Mouse (Mus musculus) left cerebral cortex, adult 9 months (tissue): ENCODE data around the gene Gzmg.
"Not testable (repeated sequence)": the region's sequence is repeated elsewhere in the genome, so short reads cannot be mapped to it uniquely, and the experiment has no call there.

Experiments
- DNase-seq, 2 experiments: peaks; one replicate each; pipeline ENCODE4 v3.0.0; 2022; ENCODE audit warnings: low spot score in 2 of 2

Gzmg gene

DNA sequence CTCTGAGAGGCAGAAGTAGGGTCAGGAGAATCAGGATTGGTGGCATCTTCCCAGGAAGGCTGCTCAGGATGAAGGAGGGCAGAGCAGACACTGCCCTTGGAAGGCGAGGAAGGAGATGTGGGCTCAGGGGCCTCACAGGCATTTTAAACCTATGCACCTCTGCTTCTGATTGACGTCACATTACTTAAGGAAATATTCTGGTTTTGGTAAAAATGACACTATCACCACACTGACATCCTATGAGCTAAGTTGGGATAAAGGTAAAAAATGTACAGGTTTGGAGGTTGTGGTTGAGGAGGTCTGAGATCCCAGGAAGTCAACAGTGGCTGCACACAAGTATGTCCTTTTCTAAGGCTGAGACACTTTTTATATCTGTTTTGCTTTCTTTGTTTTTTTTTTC is at the start of gene Gzmg:
Gzmg (minus strand) TSS at position 101 of the 400 bp plus-strand sequence.
- DNase-seq = not testable (repeated sequence)

DNA sequence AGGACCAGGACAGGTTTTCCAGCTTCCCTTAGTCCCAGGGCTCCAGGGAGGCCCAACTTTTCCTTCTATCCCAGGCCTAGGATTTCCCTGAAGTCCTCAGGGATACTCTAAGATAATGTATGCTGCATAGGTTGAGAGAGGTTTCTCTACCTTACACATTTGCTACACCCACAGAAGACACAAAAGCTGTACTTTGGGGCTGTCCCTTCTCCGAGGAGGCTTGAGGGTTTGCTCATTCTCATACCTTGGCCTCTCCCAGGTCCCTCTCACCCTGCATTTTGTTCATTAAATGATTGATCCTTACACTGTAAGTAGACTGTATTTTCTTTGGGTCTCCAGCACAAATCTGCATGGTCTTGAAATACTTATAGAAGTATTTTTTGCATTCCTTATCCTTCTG is 46.2 kb upstream of the Gzmg start:
- no peak for DNase-seq

DNA sequence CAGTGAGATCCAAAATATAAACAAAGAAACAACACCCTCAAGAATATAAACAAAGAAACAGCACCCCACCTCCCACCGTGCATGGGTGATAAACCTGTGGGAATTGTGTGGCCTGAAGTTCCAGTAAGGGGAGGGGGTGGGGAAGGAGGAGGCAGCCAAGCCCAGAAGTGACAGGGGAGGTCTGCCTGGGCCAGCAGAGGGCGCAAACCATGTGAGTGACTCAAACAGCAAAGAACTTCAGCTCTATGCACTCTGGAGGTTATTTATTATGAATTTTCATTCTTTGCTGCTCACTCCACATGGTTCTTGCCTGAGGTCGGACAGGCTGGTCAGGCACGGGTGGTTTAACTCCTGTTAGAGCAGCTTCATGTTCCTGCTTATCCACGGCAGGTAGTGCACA is 45.6 kb upstream of the Gzmg start:
- DNase-seq = not testable (repeated sequence)

DNA sequence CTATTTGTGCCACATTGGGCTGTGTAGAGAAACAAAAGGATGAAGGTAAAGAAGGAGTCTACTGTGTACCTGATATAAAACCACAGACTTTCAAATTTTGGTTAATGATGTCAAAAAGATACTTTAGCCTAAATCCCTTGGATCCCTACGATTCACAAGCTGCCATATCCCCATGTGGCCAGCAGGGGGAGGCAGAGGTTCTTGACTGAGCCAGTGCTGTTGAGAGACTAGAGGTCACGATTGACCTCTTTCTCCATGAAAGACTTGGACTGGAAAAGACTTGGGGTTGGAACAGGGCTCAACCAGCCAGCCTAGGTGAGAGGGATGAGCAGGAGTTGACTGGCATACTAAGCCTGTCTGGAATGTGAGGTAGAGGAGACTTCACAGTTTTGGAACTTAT is 44.6 kb upstream of the Gzmg start:
- peak in 1 of 2 experiments; percentile 63 for DNase-seq

DNA sequence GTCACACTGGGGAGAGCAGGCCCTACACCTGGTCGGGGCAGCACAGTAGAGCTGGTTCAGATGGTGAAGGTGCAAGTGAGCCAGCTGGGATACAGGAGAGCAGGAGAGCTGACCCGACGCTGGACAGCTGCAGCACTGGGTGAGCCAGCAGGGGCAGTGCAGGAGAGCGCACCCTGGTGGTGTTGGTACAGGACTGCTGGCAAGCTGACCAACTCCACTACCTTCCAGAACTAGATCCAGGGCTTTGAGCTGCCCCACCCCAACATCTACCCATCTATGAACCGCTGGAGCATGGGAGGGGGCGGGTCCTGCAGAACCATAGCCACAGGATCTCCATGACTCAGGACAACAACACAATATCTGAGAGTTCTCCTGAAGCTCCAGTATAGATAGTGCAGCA is 27.6 kb upstream of the Gzmg start:
- DNase-seq = no peak

DNA sequence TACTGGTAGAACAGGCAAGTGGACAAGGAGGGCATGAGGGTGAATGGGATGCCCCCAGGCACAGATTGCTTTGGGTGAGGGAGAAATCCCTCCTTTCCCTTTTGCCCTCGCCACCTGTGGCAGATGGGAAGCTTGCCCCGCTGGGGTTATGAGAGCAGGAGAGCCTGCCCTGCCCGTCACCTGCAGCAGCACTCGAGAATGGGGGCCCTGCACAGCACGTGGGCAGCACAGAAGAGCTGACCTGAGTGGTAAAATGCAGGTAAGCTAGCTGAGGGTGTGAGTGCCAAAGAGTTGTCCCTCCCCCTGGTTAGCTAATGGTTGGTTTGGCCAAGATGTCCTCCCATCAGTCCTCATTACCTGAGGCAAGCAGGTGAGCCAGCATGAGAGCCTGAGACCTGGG is 27.1 kb upstream of the Gzmg start:
- DNase-seq = no peak

DNA sequence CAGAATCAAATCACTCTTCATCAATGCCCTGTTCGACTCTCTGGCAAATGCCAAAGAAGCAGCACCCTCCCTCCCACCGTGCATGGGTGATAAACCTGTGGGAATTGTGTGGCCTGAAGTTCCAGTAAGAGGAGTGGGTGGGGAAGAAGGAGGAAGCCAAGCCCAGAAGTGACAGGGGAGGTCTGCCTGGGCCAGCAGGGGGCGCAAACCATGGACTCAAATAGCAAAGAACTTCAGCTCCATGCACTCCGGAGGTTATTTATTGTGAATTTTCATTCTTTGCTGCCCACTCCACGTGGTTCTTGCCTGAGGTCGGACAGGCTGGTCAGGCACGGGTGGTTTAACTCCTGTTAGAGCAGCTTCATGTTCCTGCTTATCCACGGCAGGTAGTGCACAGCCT is 18.3 kb upstream of the Gzmg start:
- peak in 1 of 2 experiments; percentile 25 for DNase-seq

DNA sequence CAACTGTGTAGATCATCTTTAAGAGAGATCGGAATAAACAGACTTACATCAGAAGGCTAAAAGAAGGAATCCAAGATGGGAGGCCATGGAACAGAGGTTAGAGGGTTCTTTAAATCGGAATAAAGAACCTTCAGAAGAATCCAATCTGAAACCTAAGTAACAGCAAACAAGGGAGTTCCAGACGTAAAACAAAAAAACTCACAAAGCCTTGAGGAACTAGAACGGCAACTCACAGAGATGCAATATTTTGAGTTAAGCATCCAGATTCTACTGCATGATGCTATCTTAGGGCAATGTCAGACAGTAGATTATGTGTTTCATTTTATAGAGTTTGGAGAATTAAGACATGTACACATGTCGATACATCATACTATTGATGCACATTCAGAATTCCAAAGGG is 15.1 kb upstream of the Gzmg start, which contains the start of gene Gzmn:
Gzmn (minus strand) TSS at position 101 of the 400 bp plus-strand sequence.
- no peak for DNase-seq

DNA sequence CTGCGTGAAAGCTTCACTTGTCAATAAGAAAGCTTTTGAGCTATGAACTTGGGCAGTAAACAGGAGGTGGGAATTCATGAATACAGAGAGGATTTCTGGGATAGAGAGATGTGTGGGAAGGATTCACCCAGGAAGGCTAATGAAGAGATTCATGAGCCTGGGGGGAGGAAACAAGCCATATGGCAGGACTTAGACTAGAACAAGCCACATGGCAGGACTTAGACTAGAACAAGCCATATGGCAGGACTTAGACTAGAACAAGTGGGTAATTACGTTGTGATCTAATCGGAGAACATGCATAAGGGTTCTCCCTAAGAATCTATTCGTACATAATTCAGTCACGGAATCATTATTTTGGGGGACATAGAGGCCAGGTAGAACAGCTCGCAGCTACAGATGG is 14.0 kb upstream of the Gzmg start:
- DNase-seq = no peak

DNA sequence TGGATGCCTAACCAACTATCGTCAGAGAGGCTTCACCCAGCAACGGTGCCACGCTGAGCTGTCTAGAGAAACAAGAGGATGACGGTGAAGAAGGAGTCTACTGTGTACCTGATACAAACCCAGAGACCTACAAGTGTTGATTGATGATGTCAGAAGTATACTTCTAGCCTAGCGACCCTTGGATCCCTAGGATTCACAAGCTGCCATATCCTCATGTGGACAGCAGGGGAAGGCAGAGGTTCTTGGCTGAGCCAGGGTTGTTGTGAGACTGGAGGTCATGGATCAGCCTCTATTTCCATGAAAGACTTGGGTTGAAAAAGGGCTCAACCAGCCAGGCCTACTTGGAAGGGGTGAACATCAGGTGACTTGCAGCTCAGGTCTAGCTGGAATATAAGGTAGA is 13.4 kb upstream of the Gzmg start:
- no peak for DNase-seq

DNA sequence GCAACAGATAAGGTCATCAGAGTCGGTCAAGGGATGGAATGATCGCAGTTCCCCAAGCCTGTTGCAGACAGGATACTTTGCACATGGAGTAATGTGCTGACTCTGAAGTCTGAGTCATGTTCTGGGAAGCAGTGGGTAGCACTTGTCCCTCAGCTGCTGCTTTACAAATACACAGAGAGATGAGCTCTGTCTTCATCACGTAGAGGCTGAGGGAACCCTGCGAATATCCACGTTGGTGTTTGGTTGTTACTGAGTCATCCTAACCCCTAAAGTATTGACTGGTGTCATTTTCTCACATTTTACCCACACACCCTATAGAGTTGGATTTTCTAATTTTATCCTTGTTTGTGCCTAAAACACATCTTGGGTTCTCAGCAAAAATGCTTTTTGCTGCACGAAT is 8.6 kb upstream of the Gzmg start:
- peak; percentile 28 to 41 for DNase-seq

DNA sequence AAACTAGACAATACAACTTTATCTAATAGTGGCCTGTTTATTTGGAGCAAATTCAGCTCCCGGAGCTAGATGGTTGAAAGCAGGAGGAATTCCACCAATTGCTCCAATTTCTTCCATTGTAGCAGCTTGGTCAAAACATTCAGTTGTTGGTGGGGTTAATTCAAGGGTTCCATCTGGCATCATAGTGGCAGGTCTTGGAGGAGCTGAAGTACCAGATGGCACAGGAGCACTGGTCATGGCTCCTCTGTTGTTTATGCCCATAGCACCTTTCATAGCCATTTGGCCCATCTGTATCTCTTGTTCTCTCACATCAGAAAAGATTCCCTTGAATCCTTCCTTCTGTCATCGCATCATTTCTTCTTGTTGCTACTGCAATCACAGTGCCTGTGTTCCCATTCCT is 2.7 kb upstream of the Gzmg start:
- DNase-seq = no peak

DNA sequence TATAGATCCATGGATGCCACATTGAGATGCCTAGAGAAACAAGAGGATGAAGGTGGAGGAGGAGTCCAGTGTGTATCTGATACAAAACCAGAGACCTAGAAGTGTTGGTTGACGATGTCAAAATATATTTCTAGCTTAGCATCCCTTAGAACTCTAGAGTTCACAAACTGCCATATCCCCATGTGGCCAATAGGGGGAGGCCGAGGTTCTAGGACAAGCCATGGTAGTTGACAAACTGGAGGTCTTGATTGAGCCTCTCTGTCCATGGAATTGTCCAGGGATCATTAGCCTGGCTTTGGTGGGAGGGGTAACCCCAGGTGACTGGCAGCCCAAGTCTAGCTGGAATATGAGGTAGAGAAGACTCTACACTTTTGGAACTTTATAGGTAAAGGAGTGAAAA is 4.0 kb downstream of the Gzmg start:
- no peak for DNase-seq

DNA sequence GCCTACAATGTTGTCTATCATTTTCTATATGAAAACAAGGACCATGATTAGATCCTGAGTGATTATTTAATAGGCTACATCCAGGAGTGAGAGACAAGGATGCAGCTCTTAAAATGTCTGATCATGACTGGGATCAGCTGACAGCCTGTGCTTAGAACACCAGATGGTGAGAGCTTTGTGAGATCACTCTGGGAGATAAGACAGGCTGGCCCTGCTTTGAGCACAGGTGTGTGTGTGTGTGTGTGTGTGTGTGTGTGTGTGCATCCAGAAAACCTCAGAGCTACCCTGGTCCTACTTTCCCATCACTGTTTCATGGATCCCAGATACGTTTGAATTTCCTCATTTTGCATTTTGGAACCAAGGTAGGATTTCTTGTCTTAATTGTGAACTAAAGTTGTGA is 25.7 kb downstream of the Gzmg start:
- DNase-seq = not testable (repeated sequence)

DNA sequence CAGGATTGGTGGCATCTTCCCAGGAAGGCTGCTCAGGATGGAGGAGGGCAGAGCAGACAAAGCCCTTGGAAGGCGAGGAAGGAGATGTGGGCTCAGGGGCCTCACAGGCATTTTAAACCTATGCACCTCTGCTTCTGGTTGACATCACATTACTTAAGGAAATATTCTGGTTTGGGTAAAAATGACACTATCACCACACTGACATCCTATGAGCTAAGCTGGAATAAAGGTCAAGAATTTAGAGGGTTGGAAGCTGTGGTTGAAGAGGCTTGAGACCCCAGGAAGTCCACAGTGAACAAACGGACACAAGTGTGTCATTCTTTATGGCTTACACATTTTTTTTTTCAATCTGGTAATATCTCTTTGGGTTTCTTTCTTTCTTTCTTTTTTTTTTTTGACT is 26.9 kb downstream of the Gzmg start, which contains the start of gene Gzmd:
Gzmd (minus strand) TSS at position 101 of the 400 bp plus-strand sequence.
- DNase-seq = not testable (repeated sequence)

DNA sequence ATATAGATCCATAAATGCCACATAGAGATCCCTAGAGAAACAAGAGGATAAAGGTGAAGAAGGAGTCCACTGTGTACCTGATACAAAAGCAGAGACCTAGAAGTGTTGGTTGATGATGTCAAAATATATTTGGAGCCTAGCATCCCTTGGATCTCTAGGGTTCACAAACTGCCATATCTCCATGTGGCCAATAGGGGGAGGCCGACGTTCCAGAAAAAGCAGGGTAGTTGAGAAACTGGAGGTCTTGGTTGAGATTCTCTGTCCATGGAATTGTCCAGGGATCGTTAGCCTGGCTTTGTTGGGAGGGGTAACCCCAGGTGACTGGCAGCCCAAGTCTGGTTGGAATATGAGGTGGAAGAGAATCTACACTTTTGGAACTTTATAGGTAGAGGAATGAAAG is 31.0 kb downstream of the Gzmg start:
- no peak for DNase-seq

DNA sequence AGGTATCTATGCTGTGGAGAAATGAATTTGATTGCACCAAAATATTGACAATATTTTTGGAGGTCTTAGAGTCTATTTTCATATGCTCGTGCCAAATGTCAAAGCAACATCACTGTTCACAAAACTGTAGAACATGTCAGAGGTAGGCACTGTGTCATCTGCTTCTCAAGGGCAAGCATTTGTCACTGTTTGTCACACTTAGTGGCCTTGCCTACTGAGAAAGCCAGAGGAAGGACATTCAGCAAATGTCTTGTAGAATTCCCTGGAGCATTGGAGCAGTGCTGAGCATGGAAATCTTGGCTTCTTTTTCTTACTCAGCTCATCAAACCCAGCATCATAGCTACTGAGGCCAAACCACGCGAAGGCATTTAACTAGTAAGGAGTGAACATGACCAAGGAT is 35.9 kb downstream of the Gzmg start:
- DNase-seq = no peak

DNA sequence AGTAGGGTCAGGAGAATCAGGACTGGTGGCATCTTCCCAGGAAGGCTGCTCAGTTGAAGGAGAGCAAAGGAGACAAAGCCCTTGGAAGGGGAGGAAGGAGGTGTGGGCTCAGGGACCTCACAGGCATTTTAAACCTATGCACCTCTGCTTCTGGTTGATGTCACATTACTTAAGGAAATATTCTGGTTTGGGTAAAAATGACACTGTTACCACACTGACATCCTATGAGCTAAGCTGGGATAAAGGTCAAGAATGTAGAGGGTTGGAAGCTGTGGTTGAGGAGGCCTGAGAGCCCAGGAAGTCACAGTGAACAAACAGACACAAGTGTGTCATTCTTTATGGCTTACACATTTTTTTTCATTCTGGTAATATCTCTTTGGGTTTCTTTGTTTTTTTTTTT is 38.9 kb downstream of the Gzmg start, which contains the start of gene Gzme:
Gzme (minus strand) TSS at position 101 of the 400 bp plus-strand sequence.
- no peak for DNase-seq

DNA sequence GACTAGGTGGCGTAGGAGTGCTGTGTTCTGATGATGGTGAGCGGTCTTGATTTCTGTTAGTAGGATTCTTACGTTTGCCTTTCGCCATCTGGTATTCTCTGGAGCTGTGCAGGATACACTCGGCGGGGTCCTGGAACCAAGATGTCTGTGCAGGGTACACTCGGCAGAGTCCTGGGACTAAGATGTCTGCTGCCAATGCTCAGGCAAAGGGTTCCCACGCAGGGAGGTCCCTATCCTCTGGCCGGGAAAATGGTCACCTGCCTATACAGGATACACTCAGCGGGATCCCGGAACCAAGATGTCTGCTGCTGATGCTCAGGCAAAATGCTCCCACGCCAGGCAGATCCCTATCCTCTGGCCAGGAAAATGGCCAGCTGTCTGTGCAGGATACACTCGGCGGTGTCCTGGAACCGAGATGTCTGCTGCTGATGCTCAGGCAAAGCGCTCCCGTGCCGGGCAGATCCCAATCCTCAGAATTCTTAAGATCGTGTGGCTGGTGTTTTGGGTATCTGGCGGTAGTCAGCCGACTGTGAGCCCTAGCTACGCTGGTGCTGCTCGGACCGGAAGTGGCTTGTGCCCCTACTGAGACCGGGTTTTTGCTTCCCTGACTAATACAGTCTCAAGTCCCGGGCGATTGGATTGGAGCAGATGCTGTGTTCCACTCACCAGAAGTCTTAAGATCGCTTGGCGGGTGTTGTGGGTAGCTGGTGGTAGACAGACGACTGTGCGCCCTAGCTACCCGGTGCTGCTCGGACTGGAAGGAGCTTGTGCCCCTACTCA is 43.7 kb downstream of the Gzmg start:
- not testable (repeated sequence) for DNase-seq
